Mouse (Mus musculus) cerebellum, postnatal 36 days (tissue): ENCODE data around the gene Nbea.

ENCODE experiments used
- DNase-seq, 2 experiments: peaks; one replicate each; pipeline ENCODE4 v3.0.0; 2021 to 2022; ENCODE audit warnings: mixed read lengths in 2 of 2

The Nbea gene

DNA sequence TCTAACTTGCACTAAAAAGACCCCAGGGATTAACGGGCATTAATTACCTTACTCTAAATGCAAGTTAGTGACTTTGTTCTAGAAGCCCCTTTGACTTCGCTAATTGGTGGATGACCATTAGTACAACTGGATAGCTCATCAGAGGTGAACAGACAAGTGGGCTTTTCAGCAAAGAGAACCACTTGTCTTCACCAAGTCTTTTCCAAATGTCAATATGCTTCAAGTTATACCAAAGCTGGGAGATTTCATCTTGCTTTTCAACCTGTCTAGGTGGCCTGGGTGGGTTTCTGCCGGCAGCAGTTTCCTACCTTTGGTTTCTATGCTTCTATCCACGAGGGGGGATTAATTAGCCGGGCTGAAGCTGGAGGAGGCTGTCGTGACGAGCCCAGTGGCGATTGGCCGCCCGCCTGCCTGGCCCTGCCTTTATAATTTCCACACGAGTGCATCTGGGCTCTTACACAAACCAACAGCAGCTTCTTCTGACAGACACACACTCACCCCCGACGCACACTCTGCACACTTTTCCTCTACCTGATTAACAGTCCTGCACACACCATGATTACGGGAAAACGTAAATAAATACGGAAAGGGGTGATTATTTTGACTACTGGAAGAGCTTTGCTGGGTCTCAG is 401.3 kb downstream of the Nbea start, which contains the start of gene Mab21l1:
Gene Mab21l1 (plus strand): TSS at position 455 of the 632 bp plus-strand sequence.
- peak; percentile 94 to 96 for DNase-seq

DNA sequence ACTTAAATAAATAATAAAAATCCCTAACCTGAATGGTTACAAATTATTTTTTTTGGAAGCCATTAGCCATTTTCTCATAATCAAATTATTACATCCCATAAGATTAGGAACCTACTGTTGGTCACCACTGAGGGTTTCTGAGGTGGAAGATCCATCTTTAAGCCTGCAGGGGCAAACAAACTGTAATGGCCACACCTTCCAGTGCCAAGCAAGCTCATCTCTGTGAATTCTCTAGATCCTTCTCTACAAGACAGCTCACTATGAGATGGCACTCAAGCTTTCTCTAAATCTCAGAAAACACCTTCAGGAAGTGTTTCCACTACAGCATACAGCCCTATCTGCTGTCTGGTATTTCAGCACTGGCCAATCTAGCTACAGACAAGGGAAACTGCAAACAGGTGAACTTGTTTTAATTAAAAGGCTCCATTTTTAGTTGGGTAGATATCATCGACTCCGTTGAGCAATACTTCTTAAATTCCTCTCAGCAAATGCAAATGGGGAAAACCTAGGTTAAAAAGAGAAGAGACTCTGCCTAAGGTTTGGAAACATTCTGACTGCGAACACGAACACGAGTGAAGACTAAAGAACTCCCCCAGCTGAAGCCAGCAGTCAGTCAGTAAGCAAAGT is 402.0 kb downstream of the Nbea start:
- peak in 1 of 2 experiments; percentile 50 for DNase-seq

DNA sequence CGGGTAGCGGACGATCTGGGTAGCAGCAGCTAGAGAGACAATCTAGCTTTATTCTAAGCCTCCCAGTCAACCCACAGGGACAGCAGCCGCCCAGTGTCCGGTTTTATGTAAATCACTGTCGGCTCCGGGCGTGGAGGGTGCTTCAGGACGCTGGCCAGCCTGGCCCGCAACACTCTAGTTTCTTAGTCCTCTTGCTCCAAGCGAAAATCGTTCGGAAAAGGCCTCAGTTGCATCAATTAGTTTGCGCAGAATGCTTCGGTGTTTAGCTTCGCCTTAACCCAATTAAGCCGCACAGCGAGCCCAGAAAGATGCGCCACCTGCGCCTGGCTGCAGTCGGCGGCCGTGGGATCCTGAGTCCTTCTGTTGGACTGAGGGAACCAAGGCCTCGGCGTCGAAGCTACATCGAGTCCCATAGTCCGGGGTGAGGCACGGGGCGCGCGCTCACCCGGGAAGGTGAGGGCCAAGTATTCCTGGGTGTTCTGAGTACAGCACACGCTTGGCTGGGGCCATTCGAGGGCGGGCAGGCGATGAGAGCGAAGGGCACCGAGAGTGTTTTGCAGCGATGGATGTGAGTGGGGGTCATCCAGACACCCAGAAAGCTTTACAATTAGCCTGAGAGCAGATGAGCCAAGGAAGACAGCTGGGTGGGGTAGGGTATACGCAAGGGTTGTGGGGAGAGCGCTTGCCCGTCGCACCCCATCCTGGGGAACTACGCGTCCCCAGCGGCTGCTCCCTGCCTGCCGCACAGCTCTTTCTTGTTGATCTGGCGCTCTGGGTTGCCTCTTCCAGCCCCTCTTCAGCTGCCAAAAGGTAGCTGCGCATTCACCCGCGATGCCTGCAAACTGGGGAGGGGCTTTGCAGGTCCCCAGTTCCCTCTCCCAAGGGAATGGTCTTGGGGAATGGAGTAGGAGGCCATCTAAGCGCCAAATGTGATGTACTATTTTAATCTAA is 403.1 kb downstream of the Nbea start:
- DNase-seq = peak; percentile 63 to 76

DNA sequence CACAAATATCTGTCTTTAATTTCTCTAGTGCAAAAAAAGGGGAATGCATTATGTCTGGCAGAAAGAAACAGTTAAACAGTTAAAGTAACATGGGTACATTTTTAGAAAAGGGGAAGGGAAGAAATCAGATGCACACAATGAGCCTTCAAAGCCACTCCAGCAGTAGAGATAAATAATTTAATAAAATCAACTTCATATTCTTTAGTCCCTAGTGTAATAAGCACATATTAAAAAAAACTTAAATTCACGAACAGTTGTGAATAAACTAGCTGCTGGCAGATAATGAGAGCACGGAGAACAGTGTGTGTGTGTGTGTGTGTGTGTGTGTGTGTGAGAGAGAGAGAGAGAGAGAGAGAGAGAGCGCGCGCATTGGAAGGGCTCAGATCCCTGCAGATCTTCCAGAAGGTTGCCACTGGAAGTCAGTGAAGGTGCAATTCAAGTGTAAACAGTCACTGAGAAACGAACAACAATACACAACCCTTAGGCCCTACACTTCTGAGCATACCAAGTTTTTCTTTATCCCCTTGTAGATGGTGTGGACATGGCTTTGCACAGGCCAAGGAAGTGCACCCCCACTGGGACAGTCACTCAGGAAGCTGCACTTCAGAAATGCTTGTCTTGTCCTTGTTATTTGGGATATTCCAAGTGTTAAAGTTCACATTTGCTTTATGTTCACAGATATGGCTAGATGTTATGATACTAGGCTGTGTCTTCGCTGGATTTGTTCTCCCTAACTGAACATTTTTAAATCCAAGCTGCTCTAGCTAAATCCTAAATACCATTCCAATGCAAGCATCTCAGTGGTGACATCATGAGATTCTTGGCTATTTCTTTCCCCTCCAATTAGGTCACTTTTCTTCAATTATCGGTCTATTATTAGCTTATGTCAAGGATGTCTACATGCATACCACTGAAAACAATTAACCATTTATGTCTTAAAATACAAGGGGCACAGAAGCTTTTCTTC is 404.5 kb downstream of the Nbea start:
- peak; percentile 50 to 72 for DNase-seq

DNA sequence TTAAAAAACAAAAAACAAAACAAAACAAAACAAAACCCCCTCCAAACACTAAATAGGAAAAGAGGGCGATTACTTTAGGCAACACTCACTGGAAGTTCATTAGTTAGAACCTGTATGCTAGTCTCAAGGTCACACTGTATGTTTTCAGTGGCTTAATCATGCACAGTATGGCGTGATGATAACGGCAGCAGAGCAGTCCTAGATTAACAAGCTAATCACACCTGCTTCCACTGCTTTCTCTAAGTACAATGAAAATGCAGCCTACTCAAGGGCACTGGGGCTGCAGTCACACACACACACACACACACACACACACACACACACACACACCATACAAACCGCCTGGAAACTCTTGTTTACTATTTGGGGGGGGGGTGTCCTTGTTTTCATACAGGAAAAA is 406.0 kb downstream of the Nbea start:
- DNase-seq = peak in 1 of 2 experiments; percentile 43

DNA sequence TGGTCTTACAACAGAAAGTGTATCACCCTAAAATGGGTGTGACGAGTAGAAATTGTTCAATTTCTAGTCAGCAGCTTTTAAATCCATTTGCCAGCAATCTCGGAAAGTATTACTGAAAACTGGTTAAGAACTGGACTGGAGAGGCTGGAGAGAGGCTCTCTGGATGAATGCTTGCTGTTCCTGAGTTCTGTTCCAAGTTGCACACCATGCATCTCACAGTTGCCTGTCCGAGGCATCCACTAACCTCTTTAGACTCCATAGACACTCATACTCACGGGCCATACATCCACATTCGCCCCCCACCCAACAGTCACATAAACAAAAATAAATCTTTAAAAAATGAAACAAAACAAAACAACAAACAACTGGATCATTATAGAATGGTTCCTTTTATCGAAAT is 407.7 kb downstream of the Nbea start:
- peak in 1 of 2 experiments; percentile 53 for DNase-seq

DNA sequence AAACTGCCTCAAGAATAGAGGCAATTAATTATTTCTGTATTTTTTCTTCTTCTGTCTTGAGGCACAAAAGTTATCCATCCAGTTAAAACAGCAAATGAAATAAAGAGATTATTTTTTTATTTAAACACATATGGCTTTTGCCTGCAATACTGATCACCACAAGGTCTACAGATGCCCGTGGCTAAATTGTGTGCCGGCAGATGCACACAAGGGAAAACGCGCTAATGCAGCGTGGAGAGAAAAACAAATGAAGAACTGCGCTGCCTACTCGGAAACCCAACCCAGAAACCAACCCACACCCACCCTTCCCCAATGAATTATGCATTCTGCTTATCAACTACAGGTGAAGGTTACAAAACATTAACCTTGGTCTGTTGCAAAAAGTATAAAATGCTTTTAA is 408.3 kb downstream of the Nbea start:
- DNase-seq = peak in 1 of 2 experiments; percentile 59

DNA sequence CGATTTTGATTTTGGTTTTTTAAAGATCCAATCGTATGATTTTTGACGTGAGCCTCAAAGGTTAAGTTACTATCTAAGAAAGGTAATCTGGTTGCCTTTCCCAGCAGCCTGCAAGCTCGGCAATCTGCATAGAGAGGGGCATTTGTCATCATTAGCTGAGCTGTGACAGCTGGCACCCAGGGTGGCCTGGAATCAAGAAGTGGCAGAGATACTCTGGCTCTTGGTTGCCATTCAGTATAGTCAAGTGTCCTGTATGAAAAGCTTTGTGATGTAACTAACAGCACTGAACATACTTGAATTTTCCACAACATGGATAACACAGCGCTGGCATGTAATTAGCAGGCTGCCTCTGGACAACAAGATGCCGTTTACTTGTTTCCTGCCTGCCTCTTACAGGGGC is 409.3 kb downstream of the Nbea start:
- peak; percentile 62 to 71 for DNase-seq

DNA sequence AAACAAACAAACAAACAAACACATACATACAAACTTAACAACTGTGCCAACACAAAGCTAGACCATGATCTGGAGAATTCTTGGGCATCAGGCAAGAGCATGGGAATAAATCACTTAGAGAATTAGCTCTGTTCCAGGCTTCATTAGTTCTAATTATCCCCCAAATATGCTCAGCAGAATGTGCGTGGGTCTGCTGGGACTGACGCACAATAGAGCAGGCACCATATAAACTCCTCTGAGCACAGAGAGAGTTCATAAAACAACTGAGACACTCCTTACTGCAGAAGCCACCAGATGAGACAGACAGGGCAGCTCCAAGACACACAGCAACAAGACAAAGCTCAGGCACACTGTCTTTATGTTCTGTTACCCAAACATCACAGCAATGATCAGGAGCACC is 414.2 kb downstream of the Nbea start:
- no peak for DNase-seq

DNA sequence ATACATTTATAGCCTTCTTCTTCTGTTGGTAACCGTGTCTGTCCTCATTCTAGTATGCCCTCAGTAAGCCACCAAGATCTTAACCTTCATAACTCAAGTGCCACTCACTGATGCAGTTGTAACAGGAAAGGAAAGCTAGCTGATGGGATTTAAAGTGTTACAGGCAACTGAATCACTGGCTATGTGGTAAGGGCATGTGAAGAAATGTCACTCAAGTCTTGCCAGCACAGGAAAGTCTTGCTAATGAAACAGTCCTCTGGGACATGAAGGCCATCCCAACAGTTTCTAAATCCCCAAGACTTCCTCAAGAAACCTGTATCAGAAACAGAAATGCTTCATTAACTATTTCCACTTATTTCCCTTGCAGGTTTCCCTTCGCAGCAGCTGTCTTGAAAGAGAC is 414.8 kb downstream of the Nbea start:
- DNase-seq = no peak

DNA sequence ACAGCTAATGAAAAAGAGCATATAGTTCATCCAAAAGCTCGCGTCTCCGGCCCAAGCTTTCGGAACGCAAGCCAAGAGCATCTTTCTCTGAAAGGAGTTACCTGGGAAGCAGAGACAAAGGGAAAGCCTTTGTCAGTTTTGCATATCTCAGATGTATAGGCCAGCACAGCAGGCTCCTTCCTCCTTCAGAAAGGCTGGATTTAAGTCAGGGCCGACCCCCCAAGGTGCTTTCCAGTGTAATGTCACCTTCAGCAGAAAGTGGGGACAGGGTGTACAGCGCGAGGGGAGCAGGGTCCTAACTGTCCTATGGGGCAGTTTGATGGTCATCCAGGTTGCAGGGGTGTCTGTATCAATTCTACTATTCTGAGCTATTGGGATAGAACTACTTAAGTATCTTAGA is 419.9 kb downstream of the Nbea start:
- DNase-seq = no peak

DNA sequence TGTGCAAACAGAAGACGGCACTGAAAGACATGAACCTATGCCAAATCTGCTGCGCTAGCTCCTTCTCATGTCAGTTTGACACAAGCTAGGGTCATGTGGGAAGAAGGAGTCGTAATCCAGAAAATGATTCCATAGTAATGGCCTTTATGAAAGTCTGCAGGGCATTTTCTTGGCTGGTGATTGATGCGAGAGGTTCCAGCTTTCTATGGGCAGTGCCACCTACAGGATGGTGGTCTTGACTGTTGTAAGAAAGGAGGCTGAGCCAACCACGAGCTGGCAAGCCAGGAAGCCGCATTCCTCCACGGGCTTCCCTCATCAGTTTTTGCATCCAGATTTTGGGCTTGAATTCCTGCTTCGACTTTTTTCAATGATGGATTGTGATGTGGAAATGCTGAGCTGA is 425.2 kb downstream of the Nbea start:
- peak; percentile 31 to 47 for DNase-seq

DNA sequence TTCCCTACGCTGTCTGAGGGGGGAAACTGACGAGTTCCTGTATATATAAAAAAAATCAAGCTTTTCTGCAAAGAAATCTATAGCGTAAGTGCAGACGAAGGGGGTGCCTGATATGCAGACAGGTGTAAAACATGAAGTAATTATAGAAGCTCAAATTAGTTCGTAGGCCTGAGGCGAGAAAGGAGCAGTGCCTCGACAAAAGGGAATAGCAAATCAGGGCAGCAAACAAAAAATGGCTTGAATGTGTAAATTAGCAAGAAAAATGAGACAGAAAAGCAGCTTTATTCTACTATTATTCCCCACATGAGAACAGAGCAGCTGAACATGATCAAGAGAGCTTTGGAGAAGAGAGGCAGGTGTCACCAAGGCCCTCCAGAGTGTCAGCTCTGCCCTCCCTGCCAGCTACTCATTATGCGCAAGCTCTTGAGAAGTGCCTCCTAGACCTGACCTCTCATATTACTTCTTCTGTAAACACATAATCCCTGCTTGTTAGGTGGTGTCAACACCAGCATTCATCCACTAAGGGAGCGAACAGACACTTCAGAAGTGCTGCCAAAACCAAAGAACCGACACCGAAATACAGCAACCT is 426.8 kb downstream of the Nbea start:
- DNase-seq = no peak

DNA sequence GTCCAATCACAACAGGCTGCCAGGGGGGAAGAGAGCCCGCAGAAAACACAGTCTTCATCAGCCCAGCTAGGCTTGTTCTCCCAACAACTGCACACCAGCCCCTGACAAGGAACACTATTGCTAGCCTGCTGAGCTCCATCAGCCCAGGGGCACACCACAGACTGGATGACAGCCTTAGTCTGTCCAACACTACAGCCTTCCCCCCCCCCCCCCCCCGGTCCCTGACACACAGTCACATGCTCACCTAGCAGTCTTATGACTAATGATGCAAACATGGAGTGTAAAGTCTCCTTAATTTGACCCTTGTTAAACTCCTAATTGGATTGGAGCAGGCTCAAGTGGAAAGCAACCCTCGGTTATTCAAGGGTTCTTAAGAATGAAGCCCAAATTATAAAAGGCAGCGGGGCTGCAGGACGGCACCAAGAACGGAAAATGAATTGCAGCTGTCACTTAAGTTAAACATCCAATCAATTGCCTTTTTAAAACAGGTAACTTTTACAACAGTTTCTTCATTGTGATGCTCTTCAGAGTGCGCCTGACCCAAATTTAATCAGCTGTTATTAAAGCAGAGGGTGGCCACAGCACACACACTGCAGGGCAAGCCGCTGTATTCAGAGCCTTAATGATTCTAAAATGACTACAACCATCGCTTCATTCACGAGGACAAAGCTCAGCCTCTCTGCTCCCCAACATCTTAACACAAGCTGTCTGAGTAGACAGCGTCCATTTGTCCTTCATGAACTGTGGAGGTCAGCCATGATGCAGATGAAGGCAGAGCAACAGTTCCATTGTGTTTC is 427.5 kb downstream of the Nbea start:
- DNase-seq = no peak

DNA sequence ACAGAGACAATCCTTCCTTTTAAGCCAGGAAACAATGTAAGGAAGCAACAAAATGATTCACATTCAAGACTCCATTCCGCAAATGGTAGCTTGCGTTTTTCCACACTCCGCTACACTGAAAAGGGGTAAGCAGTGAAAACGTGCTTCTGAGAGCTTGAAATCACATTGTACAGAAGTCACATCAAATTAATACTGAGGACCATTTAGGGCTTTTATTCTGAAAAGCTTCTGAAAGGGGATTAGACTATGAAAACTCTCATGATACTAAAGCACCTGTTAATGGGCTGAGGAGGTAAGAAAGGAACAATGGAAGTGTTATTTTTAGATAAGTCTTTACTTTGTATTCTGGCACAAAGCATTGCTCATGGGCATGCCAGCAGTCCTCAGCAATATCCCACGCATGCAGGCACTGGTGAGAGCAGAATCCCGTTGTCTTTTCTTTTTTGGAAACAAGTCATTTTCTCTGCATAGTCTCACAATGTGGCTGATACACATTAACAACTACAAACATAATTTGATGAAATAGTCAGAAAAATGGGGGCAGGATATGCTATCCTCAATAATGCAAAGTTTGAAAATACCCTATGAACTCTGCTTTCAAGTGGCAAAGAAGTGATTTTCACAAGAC is 428.4 kb downstream of the Nbea start:
- no peak for DNase-seq

DNA sequence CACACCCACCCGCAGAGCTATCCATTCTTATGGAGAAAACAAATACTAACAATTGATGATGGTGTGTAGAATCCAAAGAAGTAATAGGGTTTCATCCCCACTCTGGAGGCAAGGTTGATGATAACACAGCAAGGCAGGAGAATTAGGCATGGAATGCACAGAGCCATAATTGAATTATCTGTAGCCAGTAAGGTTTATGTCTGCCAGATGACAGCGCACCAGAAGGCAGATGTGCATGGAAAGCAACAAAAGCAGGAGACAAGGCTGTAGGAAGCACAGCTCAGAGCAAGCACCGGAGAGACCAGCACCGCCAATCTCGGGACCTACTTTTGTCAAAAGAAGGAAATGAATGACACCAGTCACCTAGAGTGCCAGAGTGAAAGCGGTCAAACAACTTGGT is 429.6 kb downstream of the Nbea start:
- no peak for DNase-seq

DNA sequence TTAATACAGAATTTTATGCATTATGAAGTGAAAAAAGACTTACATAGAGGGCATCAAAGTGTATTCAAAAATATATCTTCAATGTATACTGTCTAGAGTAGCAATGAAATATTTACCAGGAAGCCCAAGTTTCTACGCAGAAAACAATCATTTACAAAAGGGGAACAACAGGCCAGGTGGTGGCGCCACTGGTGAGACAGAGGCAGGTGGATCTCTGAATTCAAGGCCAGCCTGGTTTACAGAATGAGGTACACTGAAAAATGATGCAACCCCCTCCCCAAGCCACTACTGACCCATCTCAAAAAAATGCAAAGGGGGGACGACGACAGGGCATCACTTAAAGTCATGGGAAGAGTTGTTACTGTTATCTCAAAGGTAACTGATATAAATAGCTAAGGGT is 430.9 kb downstream of the Nbea start:
- DNase-seq = no peak

DNA sequence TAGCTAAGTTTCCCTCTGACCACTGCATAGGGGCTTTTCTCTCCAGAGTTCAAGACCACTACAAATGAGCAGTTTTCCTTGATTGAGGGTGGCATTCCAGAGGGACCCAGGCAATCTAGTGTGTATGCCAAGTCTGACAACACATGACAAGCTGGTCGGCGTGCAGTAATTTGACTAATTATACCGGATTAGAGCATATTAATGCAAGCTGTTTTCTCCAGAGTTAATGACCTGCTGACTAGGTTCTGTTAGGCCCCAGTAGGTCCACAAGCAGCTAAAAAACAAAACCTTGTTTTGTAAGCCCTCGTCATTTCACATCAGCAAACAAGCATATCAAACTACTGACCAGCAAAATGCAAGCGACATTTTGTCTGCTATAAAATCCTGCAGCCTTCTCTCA is 432.1 kb downstream of the Nbea start:
- DNase-seq = no peak

DNA sequence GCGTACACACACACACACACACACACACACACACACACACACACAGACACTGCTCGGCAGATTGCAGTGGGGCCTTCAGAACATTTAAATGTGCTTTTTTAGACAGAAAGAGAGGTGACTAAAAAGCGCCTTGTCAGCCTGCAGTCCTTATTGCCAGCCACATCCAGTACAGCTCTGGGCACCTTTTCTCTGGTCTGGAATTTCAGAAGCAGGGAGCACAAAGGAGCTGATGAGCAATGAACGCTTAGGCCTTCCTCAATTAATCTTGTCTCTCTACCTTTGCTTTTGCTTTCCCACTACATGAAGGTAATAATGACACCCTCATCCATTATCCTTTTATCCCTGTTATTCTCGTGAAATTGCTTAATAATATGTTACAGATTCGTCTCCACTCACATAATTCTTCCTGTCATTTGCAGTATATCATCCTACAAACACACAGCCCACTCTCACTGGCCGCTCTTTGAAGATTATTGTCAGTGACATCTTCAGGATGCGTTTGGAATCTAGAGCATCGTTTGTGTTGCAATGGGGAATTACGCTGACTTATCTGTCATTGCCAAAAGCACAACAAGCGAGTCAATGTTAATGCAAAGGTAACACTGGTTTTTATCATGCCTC is 432.9 kb downstream of the Nbea start:
- no peak for DNase-seq

DNA sequence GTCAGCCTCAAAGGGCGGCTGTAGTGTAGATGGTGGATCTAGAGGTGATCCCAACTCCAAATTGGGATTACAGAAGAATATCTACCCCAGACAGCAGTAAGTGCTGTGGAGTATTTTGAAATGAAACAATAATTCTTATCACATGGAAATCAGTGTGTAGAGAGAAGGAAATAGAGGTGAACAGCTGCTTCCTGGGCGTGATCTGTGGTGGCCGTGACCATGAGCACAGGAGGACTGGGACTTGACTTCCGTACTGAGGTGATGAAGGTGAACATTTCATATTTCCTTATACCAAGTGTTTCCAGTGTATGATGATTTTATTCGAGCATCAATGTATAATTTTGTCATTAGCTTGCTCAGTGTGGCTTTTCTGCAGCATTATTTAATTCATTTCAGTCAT is 439.6 kb downstream of the Nbea start:
- no peak for DNase-seq
